In the genomic region with DNA sequence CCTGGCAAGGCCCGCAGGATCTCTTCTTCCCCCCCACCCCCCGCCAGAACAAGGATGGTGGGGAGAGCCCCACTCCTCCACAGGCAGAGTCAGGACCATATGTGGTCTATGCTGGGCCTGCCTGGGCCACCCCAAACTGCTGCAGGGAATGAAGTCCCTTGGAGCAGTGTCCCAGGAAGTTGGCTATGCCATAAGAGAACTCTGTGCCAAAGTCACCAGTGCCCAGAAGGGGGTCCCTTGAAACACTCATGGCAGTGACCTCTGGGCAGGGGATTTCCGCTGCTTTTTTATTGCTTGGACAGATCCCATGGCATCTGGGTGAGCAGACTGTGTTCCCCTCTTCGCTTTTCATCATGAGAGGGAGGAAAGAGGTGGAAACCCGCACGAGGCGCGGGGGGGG, we compare ENCODE assay signal across 9 mouse cellular contexts. TPM values are rescaled to one million over a fixed set of nuclear protein-coding genes. Genes with fewer than 3 reads are reported as not detected.
A peak's percentile ranks its signal among the peaks of the same experiment; 100 is the strongest.
DNase-seq lines count a peak whose midpoint lies in the region; ATAC-seq and TF ChIP-seq lines count a peak whose summit lies in the region.
"Had no signal": no experiment of that assay in that cellular context is flagged by ENCODE, and none has a peak within 500 bp of the region (broad histone marks: within the 10 kb centered on the region; RNA-seq: fewer than 3 reads in every experiment).

No protein-coding gene starts in this region.

- no peaks in the 10 kb centered on the region for H3K27me3 ChIP-seq in lung, postnatal 0 days (replicated peaks; ENCODE audit: insufficient read depth, low read length)
- no peaks in the 10 kb centered on the region for H3K27me3 ChIP-seq in heart, postnatal 0 days (ENCODE audit: control insufficient read depth, insufficient read depth, low read length)
- no peaks in the 10 kb centered on the region for H3K27me3 ChIP-seq in myocyte (ENCODE audit: control insufficient read depth, insufficient read depth, insufficient read length)

- no peak overlapping the region for H3K4me2 ChIP-seq in lung, postnatal 0 days (replicated peaks; ENCODE audit: low read depth, low read length)
- H3K4me2 ChIP-seq in heart, postnatal 0 days (ENCODE audit: low read depth, low read length): peak overlapping the region; percentile 10; the same call in 1 of the 2 replicates
- peak overlapping the region; percentile 73 for H3K4me2 ChIP-seq in myocyte (ENCODE audit: low read depth)

- H3K27ac ChIP-seq in lung, postnatal 0 days (ENCODE audit: low read length): peak overlapping the region; percentile 90
- peak overlapping the region; percentile 70 for H3K27ac ChIP-seq in heart, postnatal 0 days (ENCODE audit: low read depth)

- no peak overlapping the region for H3ac ChIP-seq in myocyte (ENCODE audit: control insufficient read depth, insufficient read length)

- TF ChIP-seq EP300 in lung, postnatal 0 days (IDR thresholded peaks at IDR 0.05): no peak
- no peak for TF ChIP-seq EP300 in heart, postnatal 0 days (IDR thresholded peaks at IDR 0.05; ENCODE audit: low read depth)

- H3K4me3 ChIP-seq in lung, postnatal 0 days (ENCODE audit: low read depth, low read length): no peak overlapping the region
- H3K4me3 ChIP-seq in heart, postnatal 0 days (ENCODE audit: low read depth, low read length): no peak overlapping the region
- H3K4me3 ChIP-seq in myocyte: peak overlapping the region; percentile 4

- H3K79me2 ChIP-seq in myocyte (ENCODE audit: control insufficient read depth, insufficient read depth): peaks cover 33% of the 10 kb centered on the region

- TF ChIP-seq POLR2A in myocyte (IDR thresholded peaks at IDR 0.05; ENCODE audit: insufficient read length, low read depth): no peak

- H3K4me1 ChIP-seq in lung, postnatal 0 days (ENCODE audit: insufficient read depth, low read depth, low read length): peaks cover 77% of the 10 kb centered on the region
- H3K4me1 ChIP-seq in heart, postnatal 0 days (ENCODE audit: control insufficient read depth, insufficient read depth): peaks cover 80% of the 10 kb centered on the region

- no peak for TF ChIP-seq CTCF in lung, postnatal 0 days (IDR thresholded peaks at IDR 0.05)
- no peak for TF ChIP-seq CTCF in heart, postnatal 0 days (IDR thresholded peaks at IDR 0.05; ENCODE audit: low read depth)

- ATAC-seq in lung, postnatal 0 days: no peak
- no peak for ATAC-seq in heart, postnatal 0 days (ENCODE audit: insufficient read depth, low read depth)

- no peaks in the 10 kb centered on the region for H3K36me3 ChIP-seq in lung, postnatal 0 days (ENCODE audit: insufficient read depth, low read length)
- H3K36me3 ChIP-seq in heart, postnatal 0 days (replicated peaks; ENCODE audit: control insufficient read depth, insufficient read depth, low read length): no peaks in the 10 kb centered on the region
- no peaks in the 10 kb centered on the region for H3K36me3 ChIP-seq in myocyte (ENCODE audit: control insufficient read depth, insufficient read depth)

- no peak overlapping the region for H3K9ac ChIP-seq in lung, postnatal 0 days (replicated peaks; ENCODE audit: low read depth)
- no peak overlapping the region for H3K9ac ChIP-seq in heart, postnatal 0 days (replicated peaks; ENCODE audit: low read depth, low read length)
- H3K9ac ChIP-seq: forebrain, postnatal 0 days had no signal

- 30% methylated on average over 3 of the region's 8 CpGs for WGBS in lung, postnatal 0 days
- 57% methylated on average over 8 of the region's 8 CpGs for WGBS in heart, postnatal 0 days

- H3K9me3 ChIP-seq in lung, postnatal 0 days (ENCODE audit: low read length): no peaks in the 10 kb centered on the region
- no peaks in the 10 kb centered on the region for H3K9me3 ChIP-seq in heart, postnatal 0 days (replicated peaks; ENCODE audit: control insufficient read depth, low read length)

- peak; percentile 91 for DNase-seq in heart, adult 11 months
- no peak for DNase-seq in heart, adult 18-20 months
- no peak for DNase-seq in lung, postnatal 0 days (ENCODE audit: low spot score)
- DNase-seq in lung, postnatal 4 days: no peak
- no peak for DNase-seq in heart, postnatal 0 days (ENCODE audit: low spot score)
- no peak for DNase-seq in thymus, postnatal 36 days
- DNase-seq in ovary, postnatal 36 days (ENCODE audit: low spot score): no peak

TF ChIP-seq in myocyte, 11 proteins besides CTCF, POLR2A, EP300 and RAD21:
- TF ChIP-seq POLR2AphosphoS2 (IDR thresholded peaks at IDR 0.05; ENCODE audit: insufficient read length, low read depth) (no peak), E2F4 (IDR thresholded peaks at IDR 0.05; ENCODE audit: insufficient read depth) (no peak), MAX (IDR thresholded peaks at IDR 0.05; ENCODE audit: low read depth) (no peak), REST (IDR thresholded peaks at IDR 0.05; ENCODE audit: insufficient read depth, insufficient read length) (no peak), MYOG (IDR thresholded peaks at IDR 0.05; ENCODE audit: control insufficient read depth in 1 of 3, insufficient read depth in 1 of 3, insufficient read length in 2 of 3, low read depth in 2 of 3) (no peak), CEBPB (IDR thresholded peaks at IDR 0.05; ENCODE audit: insufficient read depth, poor library complexity, severe bottlenecking) (no peak), USF1 (IDR thresholded peaks at IDR 0.05; ENCODE audit: low read depth) (no peak), MYOD1 (IDR thresholded peaks at IDR 0.05; ENCODE audit: control insufficient read depth in 1 of 3, insufficient read length in 2 of 3, low read depth in 2 of 3) (no peak)
TF ChIP-seq in myocyte: peak in this region for 0.

RNA-seq across cellular contexts. Expression of gene Bahcc1, which starts 22.8 kb away (rescaled TPM):
- total RNA-seq in heart, adult 18-20 months (2021): 1 to 10 TPM; 3.5 to 5.0 TPM
- 5.9 and 6.6 TPM in 2 replicates for polyA plus RNA-seq in lung, postnatal 0 days (2015; fragmentation: Nextera tagmentation; extraction: Ambion mirVana)
- total RNA-seq in heart, postnatal 0 days (2014; rRNA removed; ENCODE audit: low replicate concordance): 12.2 and 13.1 TPM in 2 replicates
- polyA plus RNA-seq in heart, postnatal 0 days (2015; fragmentation: Nextera tagmentation; extraction: Ambion mirVana): 2.8 and 3.5 TPM in 2 replicates
- 6.3 TPM for polyA plus RNA-seq in myocyte (2012; fragmentation: generic; extraction: Trizol)
